Mouse (Mus musculus) leukemia stem cell, adult 10-12 weeks (primary cell): ENCODE data around the gene Gm47283. TPM values are rescaled to one million over a fixed set of nuclear protein-coding genes. Genes with fewer than 3 reads are reported as not detected.

Experiments
- polyA plus RNA-seq: library from polyadenylated mRNA; stranded (reverse); fragments of >175 nt; gene quantifications from 2 replicates; pipeline ENCODE4 v1.2.3, GENCODE M21; 2012; ENCODE audit warnings: low replicate concordance

The Gm47283 gene
- polyA plus RNA-seq, result not detected in 2 replicates

DNA sequence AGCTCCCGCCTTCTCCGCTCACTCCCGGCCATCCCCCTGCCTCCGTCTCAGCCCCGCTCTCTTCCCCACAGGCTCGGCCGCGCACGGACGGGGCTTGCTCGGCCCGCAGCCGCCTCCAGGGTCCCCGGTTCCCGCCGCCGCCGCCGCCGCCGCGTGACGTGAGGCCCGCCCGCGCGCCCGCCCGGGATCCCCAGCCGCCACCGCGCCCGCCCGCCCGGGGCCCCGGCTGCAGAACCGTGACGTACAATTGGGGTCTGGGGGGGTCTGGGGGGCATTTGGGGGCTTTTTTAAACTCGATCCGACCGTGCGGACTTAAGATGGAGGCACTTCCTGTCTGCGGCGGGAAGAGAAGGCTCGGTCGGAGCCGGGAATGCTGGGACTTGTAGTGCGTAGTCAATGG, at the start of gene Gm47283:
Gene Gm47283, plus strand, starts transcription at position 301 of the 400 bp plus-strand sequence.

DNA sequence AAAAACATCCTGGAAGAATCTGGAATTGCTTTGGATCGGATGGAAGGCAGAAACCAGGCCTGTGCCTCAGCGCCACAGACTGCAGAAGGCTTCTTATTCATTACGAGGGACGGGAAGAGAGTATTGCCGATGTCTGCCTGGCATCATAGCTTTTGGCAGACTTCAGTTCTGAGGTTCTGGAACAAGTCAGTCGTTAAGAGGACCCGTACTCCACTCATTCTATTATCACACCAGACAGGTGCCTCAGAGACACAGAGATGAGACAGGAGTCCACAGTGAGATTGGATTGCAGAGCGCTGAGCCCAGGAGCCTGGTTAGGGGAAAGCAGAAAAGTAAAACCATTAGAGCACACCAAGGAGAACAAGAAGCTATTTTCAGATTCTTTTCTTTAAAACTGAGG, 29.8 kb upstream of the Gm47283 start, which contains the start of gene Gm21860:
Gene Gm21860, minus strand, starts transcription at position 101 of the 400 bp plus-strand sequence.

DNA sequence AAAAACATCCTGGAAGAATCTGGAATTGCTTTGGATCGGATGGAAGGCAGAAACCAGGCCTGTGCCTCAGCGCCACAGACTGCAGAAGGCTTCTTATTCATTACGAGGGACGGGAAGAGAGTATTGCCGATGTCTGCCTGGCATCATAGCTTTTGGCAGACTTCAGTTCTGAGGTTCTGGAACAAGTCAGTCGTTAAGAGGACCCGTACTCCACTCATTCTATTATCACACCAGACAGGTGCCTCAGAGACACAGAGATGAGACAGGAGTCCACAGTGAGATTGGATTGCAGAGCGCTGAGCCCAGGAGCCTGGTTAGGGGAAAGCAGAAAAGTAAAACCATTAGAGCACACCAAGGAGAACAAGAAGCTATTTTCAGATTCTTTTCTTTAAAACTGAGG, 54.5 kb downstream of the Gm47283 start, which contains the start of gene Gm21748:
Gene Gm21748, minus strand, starts transcription at position 101 of the 400 bp plus-strand sequence.

Other genes starting within 250 kb of the Gm47283 start
- not detected in 2 replicates for gene Gm21860, start 29.9 kb upstream of the Gm47283 start, polyA plus RNA-seq
- gene Gm21748, start 54.4 kb downstream of the Gm47283 start, polyA plus RNA-seq, result not detected in 2 replicates